Mouse (Mus musculus) E14TG2a.4 (cell line): ENCODE measurements at regions not wholly inside any gene's neighbourhood (a gene's known extent, or its start where the extent isn't known, plus 50 kb on each side); places are given as distances from the start of the nearest gene placed in this dataset.

Experiments
- CTCF ChIP-seq: conservative IDR thresholded peaks from 2 replicates; pipeline ENCODE4 v1.5.1; 2014; ENCODE audit warnings: low read length
- POU5F1 ChIP-seq: IDR thresholded peaks from 2 replicates; pipeline ENCODE4 v1.6.1; 2014; ENCODE audit warnings: low read length, borderline replicate concordance

DNA sequence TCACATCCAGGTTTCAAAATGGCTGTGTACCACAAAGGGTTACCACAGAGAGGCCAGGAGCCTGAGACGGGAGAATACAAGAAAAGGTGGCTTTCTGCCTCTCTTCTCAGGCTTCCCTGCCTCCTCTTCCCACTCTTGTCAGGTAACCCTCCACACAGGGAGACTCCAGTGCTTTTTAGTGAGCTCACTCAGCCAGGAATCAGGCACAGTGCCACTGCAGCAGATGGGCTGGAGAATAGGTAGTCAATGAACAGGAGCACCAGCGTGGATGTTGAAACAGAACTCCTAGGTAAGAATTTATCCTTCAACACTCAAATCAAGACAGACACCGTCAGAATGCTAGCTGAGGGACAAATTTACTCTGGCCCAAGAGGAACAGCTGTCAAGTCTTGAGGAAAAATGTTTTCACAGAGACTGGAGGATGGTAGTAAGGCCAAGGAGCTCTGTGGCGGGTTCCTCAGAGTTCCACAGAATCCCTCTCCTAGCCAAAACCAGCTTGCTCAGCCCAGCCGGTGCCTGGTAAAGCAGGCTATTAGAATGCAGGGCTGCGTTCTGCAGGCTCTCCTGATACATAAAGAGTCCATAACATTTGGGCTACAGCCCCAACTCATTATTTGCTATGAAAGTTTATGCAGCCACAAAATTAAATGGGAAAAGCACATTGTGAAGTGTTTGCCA is 117.0 kb upstream of the Gm10306 start:
- TF ChIP-seq CTCF (no peak), POU5F1 (no peak)
